Mouse (Mus musculus) cerebellum, adult 2 months (tissue): Measurements from ENCODE around the gene Syt17. TPM values are rescaled to one million over a fixed set of nuclear protein-coding genes. Genes with fewer than 3 reads are reported as not detected.
"Not testable (repeated sequence)": the region's sequence is repeated elsewhere in the genome, so short reads cannot be mapped to it uniquely, and the experiment has no call there.

Source experiments
- DNase-seq, 2 experiments: peaks; one replicate each; pipeline ENCODE4 v3.0.0; 2021
- H3K27ac ChIP-seq: fragments of 200-500 bp; 2 replicates; pipeline ENCODE4 v1.5.1; 2012; ENCODE audit warnings: low read length, control low read depth, inconsistent platforms; ENCODE audit not compliant: insufficient read depth
- H3K27me3 ChIP-seq: fragments of 200-500 bp; 2 replicates; pipeline ENCODE4 v1.6.1; 2012; ENCODE audit warnings: inconsistent platforms, mild to moderate bottlenecking, low read length, moderate library complexity; ENCODE audit not compliant: control insufficient read depth, insufficient read depth
- H3K4me1 ChIP-seq: fragments of 200-500 bp; 2 replicates; pipeline ENCODE4 v1.6.1; 2011; ENCODE audit warnings: low read length; ENCODE audit not compliant: control insufficient read depth, insufficient read depth
- H3K4me3 ChIP-seq: fragments of 200-500 bp; replicated peaks from 2 replicates; pipeline ENCODE3; 2011; ENCODE audit warnings: mild to moderate bottlenecking, low read depth, low read length, control low read depth; ENCODE audit not compliant: insufficient read depth
- CTCF ChIP-seq: fragments of 200-500 bp; IDR thresholded peaks from 2 replicates; pipeline ENCODE4 v1.5.1; 2011; ENCODE audit warnings: low read depth, mild to moderate bottlenecking, control low read depth, low read length, moderate library complexity, borderline replicate concordance; ENCODE audit not compliant: insufficient read depth
- POLR2A ChIP-seq: fragments of 200-500 bp; IDR thresholded peaks from 2 replicates; pipeline ENCODE4 v1.6.1; 2011; ENCODE audit warnings: low read length, control low read depth, borderline replicate concordance; ENCODE audit not compliant: insufficient read depth
- WGBS: fragments of 180-500 bp; shearing (Covaris S2); methylation state at CpG from one replicate; pipeline ENCODE4 v1.1.7; 2018; 5-methylcytosine and 5-hydroxymethylcytosine counted together
- polyA plus RNA-seq: library from polyadenylated mRNA; depleted of rRNA; stranded (reverse); fragments of >200 nt; gene quantifications from 2 replicates; pipeline ENCODE4 v1.2.3, GENCODE M21; 2012

The Syt17 gene
- polyA plus RNA-seq, 1 experiment = 9.7 TPM

DNA sequence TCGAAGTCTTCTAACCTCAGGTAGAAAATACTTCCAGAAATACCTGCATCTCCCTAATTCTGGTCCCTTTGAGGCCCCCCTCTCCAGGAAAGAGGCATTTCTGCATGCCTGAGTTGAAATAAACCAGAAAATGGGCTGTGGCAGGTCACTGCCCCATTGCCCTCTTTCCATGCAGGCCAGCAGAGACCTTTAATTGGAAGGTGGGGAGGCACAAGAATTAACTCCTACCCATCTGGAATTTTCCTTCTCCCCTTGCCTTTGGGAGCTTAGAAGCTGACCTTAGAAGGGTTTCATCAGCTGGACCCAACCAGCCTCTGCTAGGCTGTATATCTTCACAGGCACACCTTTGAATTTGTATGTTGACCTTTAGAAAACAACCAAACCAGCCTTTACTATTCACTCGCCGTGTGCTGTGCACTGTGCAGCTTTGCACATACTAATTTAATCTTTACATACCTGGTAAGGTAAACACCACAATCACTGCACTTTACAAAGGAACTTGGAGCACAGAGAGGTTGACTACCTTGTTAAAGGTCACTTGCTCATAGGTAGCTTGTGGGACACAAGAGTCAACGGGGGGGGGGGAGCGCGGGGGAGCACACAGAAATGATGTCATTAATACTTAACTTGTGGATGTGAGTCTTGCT lies 84.3 kb downstream of the Syt17 start:
- Histone ChIP-seq H3K27ac (no peak overlapping the region), H3K4me3 (no peak overlapping the region), H3K27me3 (no peaks in the 10 kb centered on the region), H3K4me1 (peaks cover 4% of the 10 kb centered on the region; the same call in 1 of the 2 replicates)
- no peak for DNase-seq
- TF ChIP-seq CTCF (no peak), POLR2A (no peak)
- 89% methylated on average over 6 of the region's 6 CpGs for WGBS

GRCm38 (mm10) chr7:118362931-118363330 lies 85.1 kb downstream of the Syt17 start:
- Histone ChIP-seq H3K27me3 (no peaks in the 10 kb centered on the region), H3K4me3 (no peak overlapping the region), H3K27ac (no peak overlapping the region), H3K4me1 (peaks cover 4% of the 10 kb centered on the region; the same call in 1 of the 2 replicates)
- TF ChIP-seq POLR2A (no peak), CTCF (no peak)
- no peak for DNase-seq
- WGBS = 94% methylated on average over 1 of the region's 1 CpGs

DNA sequence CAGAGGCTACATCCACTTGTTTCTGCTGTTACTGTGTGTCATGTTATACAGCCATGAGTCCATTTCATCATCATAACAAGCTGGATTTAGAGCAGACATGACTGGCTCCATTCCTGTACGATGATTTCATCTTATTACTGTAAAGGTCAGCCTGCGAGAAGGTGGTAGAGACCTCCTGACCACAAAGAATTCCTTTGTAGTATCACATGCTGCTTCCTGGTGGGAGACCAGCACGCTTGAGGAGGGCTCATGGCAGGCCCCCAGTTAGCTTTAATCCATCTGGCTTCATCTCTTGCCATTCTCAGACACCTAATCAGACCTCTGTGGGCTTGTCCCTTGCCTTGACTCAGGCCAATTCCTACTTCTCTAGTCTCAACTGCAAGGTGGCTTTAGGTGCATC lies 85.8 kb downstream of the Syt17 start:
- 39% methylated on average over 3 of the region's 3 CpGs for WGBS
- Histone ChIP-seq H3K27ac (no peak overlapping the region), H3K4me3 (no peak overlapping the region), H3K4me1 (peaks cover 4% of the 10 kb centered on the region; the same call in 1 of the 2 replicates), H3K27me3 (no peaks in the 10 kb centered on the region)
- no peak for DNase-seq
- TF ChIP-seq POLR2A = no peak
- no peak for TF ChIP-seq CTCF

- Histone ChIP-seq H3K27me3 (no peaks in the 10 kb centered on the region), H3K27ac (no peak overlapping the region), H3K4me3 (no peak overlapping the region), H3K4me1 (no peaks in the 10 kb centered on the region)
- no peak for TF ChIP-seq CTCF
- no peak for TF ChIP-seq POLR2A
- WGBS = 39% methylated on average over 3 of the region's 3 CpGs
- no peak for DNase-seq
Observed at GRCm38 (mm10) chr7:118358977-118359376, 89.0 kb downstream of the Syt17 start.

DNA sequence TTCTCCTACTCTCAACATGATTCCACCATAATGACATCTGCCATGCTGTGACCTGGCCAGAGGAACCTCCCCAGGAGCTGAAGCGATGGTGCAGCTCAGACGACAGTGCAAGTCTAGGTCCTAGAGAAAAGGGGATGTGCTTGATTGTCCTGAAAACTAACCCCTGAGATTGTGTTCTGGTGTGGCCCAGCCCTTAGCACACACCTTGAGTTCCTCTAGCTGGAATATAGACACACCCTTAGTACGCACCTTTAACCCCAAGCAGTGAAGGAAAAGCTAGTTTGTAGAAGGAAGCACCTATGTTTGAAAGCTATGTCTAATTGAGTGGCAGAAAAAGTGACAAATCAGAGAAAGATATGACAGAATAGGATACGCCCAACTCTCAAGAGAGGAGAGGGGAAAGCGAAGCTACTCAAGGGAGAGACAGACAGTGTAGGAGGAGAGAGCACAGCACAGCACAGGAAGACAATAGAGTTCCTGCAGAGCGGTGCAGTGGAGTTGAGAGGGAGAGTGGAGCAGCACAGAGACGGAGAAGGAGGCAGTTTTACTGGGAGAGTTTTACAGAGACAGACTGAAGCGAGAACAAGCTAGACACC lies 91.5 kb downstream of the Syt17 start:
- H3K27ac ChIP-seq, DNase-seq, H3K4me1 ChIP-seq, H3K4me3 ChIP-seq, H3K27me3 ChIP-seq: not testable (repeated sequence)
- WGBS = 80% methylated on average over 8 of the region's 8 CpGs

GRCm38 (mm10) chr7:118350840-118351239 lies 97.2 kb downstream of the Syt17 start:
- DNase-seq = peak; percentile 41 to 69
- no peaks in the 10 kb centered on the region for H3K27me3 ChIP-seq
- no peak overlapping the region for H3K4me3 ChIP-seq
- TF ChIP-seq CTCF (no peak), POLR2A (no peak)
- no peak overlapping the region for H3K27ac ChIP-seq
- no peaks in the 10 kb centered on the region; the same call in 1 of the 2 replicates for H3K4me1 ChIP-seq
- 27% methylated on average over 2 of the region's 2 CpGs for WGBS

- Histone ChIP-seq H3K4me1 (no peaks in the 10 kb centered on the region; the same call in 1 of the 2 replicates), H3K27ac (no peak overlapping the region), H3K4me3 (no peak overlapping the region), H3K27me3 (no peaks in the 10 kb centered on the region)
- 81% methylated on average over 2 of the region's 2 CpGs for WGBS
- DNase-seq = no peak
- TF ChIP-seq CTCF (no peak), POLR2A (no peak)
Observed at GRCm38 (mm10) chr7:118346943-118347342, 101.1 kb downstream of the Syt17 start.

DNA sequence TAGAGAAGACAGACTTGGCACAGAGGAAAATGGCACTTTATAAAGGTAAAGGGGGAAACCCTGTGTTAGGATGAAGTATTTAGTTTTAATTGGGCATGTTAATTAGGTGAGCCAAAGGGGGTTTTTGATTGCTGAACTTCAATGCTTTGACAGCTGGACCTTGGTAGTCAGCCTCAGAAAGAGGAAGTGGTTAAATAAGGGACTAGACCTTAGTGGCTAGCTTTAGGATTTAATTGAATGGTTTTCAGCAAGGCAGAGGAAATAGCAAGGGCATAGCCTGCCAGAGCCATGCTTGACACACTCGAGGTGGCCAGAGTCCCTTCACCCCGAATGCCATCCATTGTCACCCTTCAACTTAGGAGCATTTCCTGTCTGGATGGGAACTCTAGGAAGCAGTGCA lies 101.6 kb downstream of the Syt17 start:
- no peak overlapping the region for H3K27ac ChIP-seq
- H3K4me1 ChIP-seq = no peaks in the 10 kb centered on the region; the same call in 1 of the 2 replicates
- no peak overlapping the region for H3K4me3 ChIP-seq
- DNase-seq = no peak
- WGBS = 78% methylated on average over 2 of the region's 2 CpGs
- H3K27me3 ChIP-seq = no peaks in the 10 kb centered on the region
- no peak for TF ChIP-seq POLR2A
- TF ChIP-seq CTCF = no peak
